Mouse (Mus musculus) left cerebral cortex, adult 2 months (tissue): ENCODE data around the gene Cfap157. TPM values are rescaled to one million over a fixed set of nuclear protein-coding genes. Genes with fewer than 3 reads are reported as not detected.
A peak's percentile ranks its signal among the peaks of the same experiment; 100 is the strongest.

Experiments
- DNase-seq, 2 experiments: peaks; one replicate each; pipeline ENCODE4 v3.0.0; 2021 to 2022; ENCODE audit warnings: low spot score in 2 of 2, mixed read lengths in 1 of 2; ENCODE audit errors: extremely low spot score in 1 of 2
- H3K27ac ChIP-seq: fragments of 200-600 bp; 2 replicates; pipeline ENCODE4 v1.8.1; 2022
- H3K4me3 ChIP-seq: fragments of 200-600 bp; 2 replicates; pipeline ENCODE4 v1.8.1; 2022
- CTCF ChIP-seq: fragments of 200-600 bp; IDR thresholded peaks from 2 replicates; pipeline ENCODE4 v1.8.1; 2022; ENCODE audit warnings: antibody characterized with exemption, mild to moderate bottlenecking, moderate library complexity
- intact Hi-C: fragments of 180-260 bp; cut with DNase I; formaldehyde crosslinking; loops from one replicate; pipeline ENCODE4 v1.15.1; 2025
- total RNA-seq, 2 experiments: library from RNA; stranded (reverse); gene quantifications; 2 replicates each; pipeline ENCODE4 v1.2.3; 2021

The Cfap157 gene
- total RNA-seq, 2 experiments from 2014 or later, result 0.20 to 0.61 TPM

DNA sequence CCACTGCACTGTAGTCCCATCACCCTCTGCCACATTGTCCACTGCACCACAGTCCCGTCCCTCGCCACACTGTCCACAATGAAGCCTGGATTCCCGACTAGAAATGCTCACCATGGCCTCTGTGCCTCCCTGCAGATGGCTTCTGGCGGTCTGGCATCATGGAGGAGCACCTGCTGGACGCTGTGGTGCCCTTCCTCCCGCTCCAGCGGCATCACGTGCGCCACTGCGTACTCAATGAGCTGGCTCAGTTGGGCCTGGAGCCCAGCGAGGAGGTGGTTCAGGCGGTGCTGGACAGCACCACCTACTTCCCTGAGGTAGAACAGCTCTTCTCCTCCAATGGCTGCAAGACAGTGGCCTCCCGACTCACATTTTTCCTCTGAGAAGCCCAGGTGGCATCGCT is 22.9 kb downstream of the Cfap157 start:
- intact Hi-C loops, result no loop called here
- TF ChIP-seq CTCF, result no peak; the same call in 1 of the 2 replicates
- H3K4me3 ChIP-seq, result no peak overlapping the region
- DNase-seq, result peak in 1 of 2 experiments; percentile 56
- 0 out of 2 replicates have a peak overlapping the region, but pooled peaks have one; percentile 24 for H3K27ac ChIP-seq

GRCm38 (mm10) chr2:32759001-32759400 is 25.2 kb downstream of the Cfap157 start:
- TF ChIP-seq CTCF, result no peak
- Histone ChIP-seq H3K4me3 (no peak overlapping the region), H3K27ac (no peak overlapping the region)
- no peak for DNase-seq
- intact Hi-C loops, result loop anchor here (5.0 kb wide), 1 partner anchor 127 kb away; no protein-coding TSS in a partner anchor

GRCm38 (mm10) chr2:32758503-32758902 is 25.7 kb downstream of the Cfap157 start:
- no peak for DNase-seq
- TF ChIP-seq CTCF, result no peak
- Histone ChIP-seq H3K4me3 (no peak overlapping the region), H3K27ac (peak overlapping the region; percentile 28; the same call in 1 of the 2 replicates)
- intact Hi-C loops, result loop anchor here (5.0 kb wide), 1 partner anchor 126 kb away; no protein-coding TSS in a partner anchor

DNA sequence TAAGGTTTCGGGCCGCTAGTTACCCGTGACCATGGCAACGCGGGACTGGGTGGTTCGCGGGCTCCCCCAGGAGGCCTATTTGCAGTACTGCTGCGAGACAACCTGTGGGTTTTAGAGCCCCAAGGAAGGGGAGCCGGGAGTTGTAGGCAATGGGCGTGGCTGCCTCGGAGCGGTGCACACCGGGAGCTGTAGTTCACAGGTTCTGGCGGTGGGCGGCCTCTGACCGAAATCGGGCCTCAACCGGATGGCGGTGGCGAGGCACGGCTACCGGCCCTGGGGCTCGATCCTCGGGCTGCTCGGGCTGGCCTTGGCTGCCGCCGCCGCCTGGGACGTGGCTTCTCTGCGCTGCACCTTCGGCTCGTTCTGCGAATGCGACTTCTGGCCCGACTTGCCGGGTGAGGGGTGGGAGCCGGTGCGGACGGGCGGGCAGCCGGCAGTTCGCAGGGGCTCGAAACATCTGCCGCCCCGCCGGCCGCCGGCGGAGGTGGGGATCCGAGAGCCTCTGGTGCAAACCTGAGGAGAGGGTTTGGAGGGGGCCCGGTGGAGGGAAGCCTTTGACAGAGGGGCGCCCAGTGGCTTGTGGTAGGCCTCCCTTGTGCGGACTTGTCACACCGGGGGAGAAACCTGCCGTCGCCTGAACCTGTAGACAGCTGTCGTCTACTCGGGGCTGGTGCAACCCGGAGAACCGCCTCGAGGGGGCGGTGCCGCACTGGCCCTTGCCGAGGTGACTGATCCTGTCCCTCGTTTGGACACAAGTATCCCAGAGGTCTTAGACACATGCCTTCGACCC is 27.0 kb downstream of the Cfap157 start, which contains the start of gene Tor2a:
Gene Tor2a, plus strand, starts transcription at position 179 of the 790 bp plus-strand sequence.
- Histone ChIP-seq H3K4me3 (peak within 1 kb of the TSS; percentile 92), H3K27ac (peak within 1 kb of the TSS; percentile 96)
- TF ChIP-seq CTCF, result peak; percentile 98
- DNase-seq, result peak; percentile 96
- intact Hi-C loops, result loop anchor here (1.0 to 5.0 kb wide), 2 partner anchors 44 to 125 kb away; partner anchors contain the start of gene Cdk9

- no peak overlapping the region; the same call in 1 of the 2 replicates for H3K27ac ChIP-seq
- no peak for DNase-seq
- no peak for TF ChIP-seq CTCF
- intact Hi-C loops, result loop anchor here (1.0 to 5.0 kb wide), 2 partner anchors 43 to 124 kb away; partner anchors contain the start of gene Cdk9
- no peak overlapping the region; the same call in 1 of the 2 replicates for H3K4me3 ChIP-seq
Observed at GRCm38 (mm10) chr2:32756674-32757055, 27.6 kb downstream of the Cfap157 start.

DNA sequence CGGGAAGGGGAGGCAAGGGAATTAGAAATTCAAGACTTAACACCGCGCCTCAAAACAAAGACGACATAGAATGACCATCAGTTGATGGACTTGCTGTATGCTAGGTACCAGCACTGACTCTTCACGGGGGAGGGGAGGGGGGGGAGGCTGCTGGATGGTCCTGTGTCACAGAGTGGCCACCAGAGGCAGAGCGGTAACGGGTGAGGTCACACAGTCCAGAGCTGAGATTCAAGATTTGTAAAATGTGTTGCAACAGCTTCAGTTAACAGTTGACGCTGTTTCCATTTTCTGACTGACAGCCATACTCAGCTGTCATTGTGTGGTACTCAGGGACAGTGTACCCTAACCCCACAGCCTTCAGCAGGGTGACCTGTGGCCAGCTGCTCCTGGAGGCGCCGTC is 32.0 kb downstream of the Cfap157 start:
- no peak overlapping the region for H3K4me3 ChIP-seq
- no peak; the same call in 1 of the 2 replicates for TF ChIP-seq CTCF
- H3K27ac ChIP-seq, result no peak overlapping the region
- intact Hi-C loops, result no loop called here
- DNase-seq, result no peak

DNA sequence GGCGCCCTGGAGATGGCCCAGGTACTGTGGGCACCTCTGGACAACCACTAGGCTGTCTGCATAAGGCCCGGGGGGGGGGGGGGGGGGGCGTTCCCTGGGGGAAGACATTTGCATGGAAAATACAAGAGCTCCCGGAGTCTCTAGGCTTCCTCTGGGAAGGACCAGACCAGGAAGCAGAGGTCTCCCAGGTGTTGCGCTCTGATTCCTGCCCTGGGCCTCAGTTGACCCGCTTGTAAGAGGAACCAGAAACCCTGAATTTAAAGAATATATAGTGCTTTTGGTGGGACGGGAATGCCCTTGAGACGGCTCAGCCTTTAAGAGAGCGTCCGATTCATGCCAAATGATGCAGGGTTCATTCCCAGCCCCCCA is 32.6 kb downstream of the Cfap157 start:
- intact Hi-C loops, result no loop called here
- DNase-seq, result no peak
- Histone ChIP-seq H3K27ac (no peak overlapping the region), H3K4me3 (no peak overlapping the region)
- no peak for TF ChIP-seq CTCF

DNA sequence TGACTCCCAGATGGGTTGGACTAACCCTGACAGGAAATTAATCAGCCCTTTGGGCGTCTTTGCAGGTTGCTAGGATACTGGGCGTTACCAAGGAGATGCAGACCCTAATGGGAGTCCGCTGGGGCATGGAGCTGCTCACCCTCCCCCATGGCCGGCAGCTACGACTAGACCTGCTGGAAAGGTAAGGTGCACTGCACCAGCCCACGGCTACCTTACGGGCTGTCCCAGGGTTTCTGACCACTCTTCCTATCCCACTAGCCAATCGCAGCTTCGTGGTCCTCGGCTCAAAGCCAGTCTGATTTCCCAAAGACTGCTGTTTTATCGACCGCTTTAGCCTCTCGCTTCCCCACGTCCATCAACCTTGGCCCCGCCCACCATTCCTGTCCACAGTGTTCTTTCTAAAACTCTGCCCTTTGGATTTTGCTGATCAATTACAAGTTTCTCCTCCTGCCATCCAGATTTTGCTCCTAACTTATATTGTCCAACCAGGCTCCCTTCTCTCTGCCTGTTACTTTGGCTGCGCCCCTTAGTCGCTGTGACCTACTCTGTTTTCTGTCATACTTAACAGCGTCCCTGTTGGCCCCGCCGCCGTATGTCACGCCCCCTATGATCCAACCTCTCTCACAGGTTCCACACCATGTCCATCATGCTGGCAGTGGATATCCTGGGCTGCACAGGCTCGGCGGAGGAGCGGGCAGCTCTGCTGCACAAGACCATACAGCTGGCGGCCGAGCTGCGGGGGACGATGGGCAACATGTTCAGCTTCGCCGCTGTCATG is 33.2 kb downstream of the Cfap157 start:
- Histone ChIP-seq H3K4me3 (no peak overlapping the region), H3K27ac (no peak overlapping the region)
- intact Hi-C loops, result no loop called here
- no peak for TF ChIP-seq CTCF
- no peak for DNase-seq

- H3K4me3 ChIP-seq, result no peak overlapping the region
- DNase-seq, result no peak
- intact Hi-C loops, result no loop called here
- H3K27ac ChIP-seq, result no peak overlapping the region
- peak; percentile 11 for TF ChIP-seq CTCF
Observed at GRCm38 (mm10) chr2:32750199-32750598, 34.0 kb downstream of the Cfap157 start.

DNA sequence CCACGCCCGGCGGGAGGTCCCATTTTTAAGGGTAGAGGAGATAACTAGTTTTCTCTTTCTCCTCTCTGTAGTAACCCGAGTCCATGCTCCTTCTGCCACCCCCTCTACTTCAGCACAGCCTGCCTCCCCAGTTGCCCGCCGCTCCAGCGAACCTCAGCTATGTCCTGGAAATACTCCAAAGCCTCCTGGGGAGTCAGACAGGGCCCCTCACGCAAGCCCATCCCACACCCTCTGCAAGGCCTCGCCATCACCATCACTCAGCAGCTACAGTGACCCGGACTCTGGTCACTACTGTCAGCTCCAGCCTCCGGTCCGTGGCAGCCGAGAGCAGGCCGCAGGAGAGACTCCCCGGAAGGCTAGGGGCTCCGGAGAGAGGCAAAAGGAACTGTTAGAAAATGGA is 35.1 kb downstream of the Cfap157 start:
- no peak for TF ChIP-seq CTCF
- Histone ChIP-seq H3K27ac (no peak overlapping the region), H3K4me3 (no peak overlapping the region)
- no peak for DNase-seq
- intact Hi-C loops, result no loop called here

- no peak for DNase-seq
- no peak for TF ChIP-seq CTCF
- Histone ChIP-seq H3K4me3 (no peak overlapping the region), H3K27ac (no peak overlapping the region)
- intact Hi-C loops, result no loop called here
Observed at GRCm38 (mm10) chr2:32744272-32744982, 39.8 kb downstream of the Cfap157 start.
